Mouse (Mus musculus): ENCODE measurements at regions not wholly inside any gene's neighbourhood (a gene's known extent, or its start where the extent isn't known, plus 50 kb on each side); places are given as distances from the start of the nearest gene placed in this dataset.

DNA sequence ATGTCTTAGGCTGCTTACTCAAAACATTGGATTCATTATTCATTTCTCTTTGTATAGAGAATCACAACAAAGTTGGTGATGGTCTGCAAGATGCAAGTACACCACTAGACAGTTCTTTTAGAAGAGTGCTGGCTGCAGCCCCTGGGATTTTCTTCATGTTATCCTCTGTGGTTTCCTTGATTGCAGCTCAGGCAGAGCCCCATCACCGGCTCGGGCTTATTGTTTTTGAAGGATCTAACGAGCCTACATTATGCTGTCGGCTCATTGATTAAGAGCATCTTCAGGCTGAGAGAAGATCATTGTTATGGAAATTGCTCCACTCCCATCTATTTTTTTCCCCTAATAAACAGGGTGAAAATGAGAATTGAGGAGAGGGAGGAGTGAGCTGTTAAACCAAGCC lies 140.8 kb downstream of the Sec23ip start:
- no peak overlapping the region for H3K27ac ChIP-seq (ENCODE audit: low read depth)
- H3K36me3 ChIP-seq (replicated peaks; ENCODE audit: control insufficient read depth, insufficient read depth, low read length) = no peaks in the 10 kb centered on the region
- no peak for ATAC-seq (ENCODE audit: insufficient read depth, low read depth)
- TF ChIP-seq CTCF (IDR thresholded peaks at IDR 0.05; ENCODE audit: low read depth) (no peak), EP300 (IDR thresholded peaks at IDR 0.05; ENCODE audit: low read depth) (no peak)
- no peaks in the 10 kb centered on the region for H3K9me3 ChIP-seq (replicated peaks; ENCODE audit: control insufficient read depth, low read length)
- no peaks in the 10 kb centered on the region for H3K27me3 ChIP-seq (ENCODE audit: control insufficient read depth, insufficient read depth, low read length)
- no peak overlapping the region for H3K4me2 ChIP-seq (ENCODE audit: low read depth, low read length)
- no peaks in the 10 kb centered on the region for H3K4me1 ChIP-seq (ENCODE audit: control insufficient read depth, insufficient read depth)
- no peak for DNase-seq (ENCODE audit: low spot score)
- H3K9ac ChIP-seq (replicated peaks; ENCODE audit: low read depth, low read length) = no peak overlapping the region
- 80% methylated on average over 4 of the region's 4 CpGs for WGBS
- no peak overlapping the region for H3K4me3 ChIP-seq (ENCODE audit: low read depth, low read length)

DNA sequence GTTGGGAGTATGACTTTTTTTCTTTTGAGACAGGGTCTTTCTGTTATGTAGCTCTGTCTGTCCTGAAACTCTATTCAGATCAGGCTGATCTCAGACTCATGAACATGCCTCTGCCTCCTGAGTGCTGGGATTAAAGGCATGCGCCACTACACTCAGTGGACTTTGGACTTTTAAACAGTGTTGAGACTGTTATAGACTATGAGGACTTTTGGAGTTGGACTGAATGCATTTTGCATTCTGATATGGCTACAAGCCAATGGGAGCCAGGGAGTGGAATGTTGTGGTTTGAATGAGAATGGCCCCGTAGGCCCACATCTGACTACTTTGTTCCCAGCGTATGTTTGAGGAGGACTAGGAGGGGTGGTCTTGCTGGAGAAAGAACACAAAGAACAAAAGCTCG lies 165.4 kb downstream of the Sec23ip start:
- ATAC-seq (ENCODE audit: insufficient read depth, low read depth) = no peak
- DNase-seq (ENCODE audit: low spot score) = no peak
- Histone ChIP-seq H3K27me3 (ENCODE audit: control insufficient read depth, insufficient read depth, low read length) (no peaks in the 10 kb centered on the region), H3K36me3 (replicated peaks; ENCODE audit: control insufficient read depth, insufficient read depth, low read length) (no peaks in the 10 kb centered on the region), H3K9me3 (replicated peaks; ENCODE audit: control insufficient read depth, low read length) (0 out of 2 replicates have a peak, but pooled peaks cover 6% of the 10 kb centered on the region), H3K4me1 (ENCODE audit: control insufficient read depth, insufficient read depth) (no peaks in the 10 kb centered on the region), H3K4me2 (ENCODE audit: low read depth, low read length) (no peak overlapping the region), H3K4me3 (ENCODE audit: low read depth, low read length) (no peak overlapping the region), H3K27ac (ENCODE audit: low read depth) (no peak overlapping the region), H3K9ac (replicated peaks; ENCODE audit: low read depth, low read length) (no peak overlapping the region)
- WGBS = 79% methylated on average over 4 of the region's 4 CpGs
- TF ChIP-seq EP300 (IDR thresholded peaks at IDR 0.05; ENCODE audit: low read depth) (no peak), CTCF (IDR thresholded peaks at IDR 0.05; ENCODE audit: low read depth) (no peak)

DNA sequence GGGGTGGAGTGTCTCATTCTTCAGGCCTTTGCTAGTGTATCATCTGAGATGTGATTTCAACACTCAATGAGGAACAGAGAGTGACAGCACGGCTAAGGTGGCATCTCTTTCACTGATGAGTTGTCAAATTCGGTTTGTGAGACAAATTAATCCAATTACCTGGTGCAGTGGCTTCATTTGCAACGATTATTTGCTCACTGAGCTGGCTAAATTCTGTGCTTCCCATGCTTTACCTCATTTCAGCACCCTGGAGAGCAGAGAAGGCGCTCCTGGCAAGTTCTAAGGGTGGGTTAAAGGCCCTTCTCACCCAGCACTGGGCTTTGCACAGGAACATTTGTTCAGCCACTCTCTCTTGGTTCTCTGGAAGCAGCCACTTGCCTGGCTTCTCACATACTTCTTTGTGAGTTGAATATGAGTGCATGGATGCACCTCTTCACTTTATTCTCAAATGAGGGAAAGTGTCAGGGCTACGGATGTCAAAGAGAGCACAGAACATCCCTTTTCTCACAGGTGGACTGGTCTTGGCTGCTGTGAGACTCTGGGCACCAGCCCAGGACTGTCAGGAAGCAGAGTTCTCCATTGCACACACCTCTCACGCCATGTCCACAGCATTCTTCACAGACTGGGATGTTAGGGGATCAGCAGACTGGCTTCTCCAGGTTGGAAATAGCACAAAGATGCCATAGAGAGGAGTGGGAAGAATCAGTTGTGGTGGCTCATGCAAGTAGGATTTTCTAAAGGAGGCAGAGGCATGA lies 193.4 kb downstream of the Sec23ip start:
- ATAC-seq (ENCODE audit: insufficient read depth, low read depth) = no peak
- Histone ChIP-seq H3K27ac (ENCODE audit: low read depth) (no peak overlapping the region), H3K4me2 (ENCODE audit: low read depth, low read length) (no peak overlapping the region), H3K36me3 (replicated peaks; ENCODE audit: control insufficient read depth, insufficient read depth, low read length) (no peaks in the 10 kb centered on the region), H3K27me3 (ENCODE audit: control insufficient read depth, insufficient read depth, low read length) (no peaks in the 10 kb centered on the region), H3K4me1 (ENCODE audit: control insufficient read depth, insufficient read depth) (no peaks in the 10 kb centered on the region), H3K9me3 (replicated peaks; ENCODE audit: control insufficient read depth, low read length) (no peaks in the 10 kb centered on the region), H3K9ac (replicated peaks; ENCODE audit: low read depth, low read length) (no peak overlapping the region), H3K4me3 (ENCODE audit: low read depth, low read length) (no peak overlapping the region)
- peak; percentile 8 for DNase-seq (ENCODE audit: low spot score)
- WGBS = 25% methylated on average over 6 of the region's 6 CpGs
- no peak for TF ChIP-seq CTCF (IDR thresholded peaks at IDR 0.05; ENCODE audit: low read depth)
- no peak for TF ChIP-seq EP300 (IDR thresholded peaks at IDR 0.05; ENCODE audit: low read depth)

DNA sequence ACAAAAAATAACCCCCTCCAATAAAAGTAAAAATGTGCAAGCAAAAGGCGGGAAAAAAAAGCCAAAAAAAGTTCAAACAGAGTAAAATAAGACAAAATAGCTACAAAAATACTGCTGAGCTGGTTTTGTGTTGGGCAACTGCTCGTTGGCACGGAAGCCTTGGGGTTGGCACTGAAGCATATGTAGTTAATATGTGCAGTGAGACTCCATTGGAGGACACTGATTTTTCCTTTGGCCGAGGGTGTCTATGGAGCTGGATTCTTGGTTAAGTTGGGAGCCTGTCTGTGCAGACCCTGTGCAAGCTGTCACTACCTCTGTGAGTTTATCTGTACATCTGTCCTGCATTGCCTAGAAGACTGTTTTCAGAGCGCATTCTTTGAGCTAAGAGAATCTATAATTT lies 215.8 kb downstream of the Sec23ip start:
- Histone ChIP-seq H3K27me3 (ENCODE audit: control insufficient read depth, insufficient read depth, low read length) (no peaks in the 10 kb centered on the region), H3K9ac (replicated peaks; ENCODE audit: low read depth, low read length) (no peak overlapping the region), H3K4me2 (ENCODE audit: low read depth, low read length) (no peak overlapping the region), H3K36me3 (replicated peaks; ENCODE audit: control insufficient read depth, insufficient read depth, low read length) (no peaks in the 10 kb centered on the region), H3K4me1 (ENCODE audit: control insufficient read depth, insufficient read depth) (no peaks in the 10 kb centered on the region), H3K4me3 (ENCODE audit: low read depth, low read length) (no peak overlapping the region), H3K27ac (ENCODE audit: low read depth) (no peak overlapping the region), H3K9me3 (replicated peaks; ENCODE audit: control insufficient read depth, low read length) (no peaks in the 10 kb centered on the region)
- DNase-seq (ENCODE audit: low spot score) (no peak), ATAC-seq (ENCODE audit: insufficient read depth, low read depth) (no peak)
- WGBS = 67% methylated on average over 5 of the region's 5 CpGs
- TF ChIP-seq EP300 (IDR thresholded peaks at IDR 0.05; ENCODE audit: low read depth) (no peak), CTCF (IDR thresholded peaks at IDR 0.05; ENCODE audit: low read depth) (no peak)

DNA sequence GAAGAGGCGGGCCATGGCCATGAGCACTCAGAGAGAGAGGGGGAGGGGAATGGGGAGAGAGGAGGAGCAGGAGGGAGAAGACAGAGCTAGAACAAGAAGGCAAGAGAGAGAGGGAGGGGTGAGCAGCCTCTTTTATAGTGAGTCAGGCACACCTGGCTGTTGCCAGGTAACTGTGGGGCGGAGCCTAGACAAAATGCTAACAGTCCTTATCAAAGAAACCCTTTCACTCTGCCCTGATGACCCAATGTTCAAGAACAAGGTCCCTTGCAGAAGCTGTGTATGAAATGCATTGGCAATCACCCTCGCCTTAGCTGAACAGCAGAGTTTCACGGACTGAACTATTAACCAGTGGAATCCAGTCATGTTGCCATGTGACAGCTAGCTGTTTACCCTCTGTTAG lies 235.2 kb downstream of the Sec23ip start:
- Histone ChIP-seq H3K9me3 (replicated peaks; ENCODE audit: control insufficient read depth, low read length) (no peaks in the 10 kb centered on the region), H3K4me3 (ENCODE audit: low read depth, low read length) (no peak overlapping the region), H3K27me3 (ENCODE audit: control insufficient read depth, insufficient read depth, low read length) (no peaks in the 10 kb centered on the region), H3K36me3 (replicated peaks; ENCODE audit: control insufficient read depth, insufficient read depth, low read length) (no peaks in the 10 kb centered on the region), H3K27ac (ENCODE audit: low read depth) (no peak overlapping the region), H3K4me2 (ENCODE audit: low read depth, low read length) (no peak overlapping the region), H3K9ac (replicated peaks; ENCODE audit: low read depth, low read length) (no peak overlapping the region), H3K4me1 (ENCODE audit: control insufficient read depth, insufficient read depth) (no peaks in the 10 kb centered on the region)
- ATAC-seq (ENCODE audit: insufficient read depth, low read depth) (no peak), DNase-seq (ENCODE audit: low spot score) (no peak)
- no peak for TF ChIP-seq EP300 (IDR thresholded peaks at IDR 0.05; ENCODE audit: low read depth)
- no peak for TF ChIP-seq CTCF (IDR thresholded peaks at IDR 0.05; ENCODE audit: low read depth)
- WGBS = 73% methylated on average over 3 of the region's 4 CpGs

DNA sequence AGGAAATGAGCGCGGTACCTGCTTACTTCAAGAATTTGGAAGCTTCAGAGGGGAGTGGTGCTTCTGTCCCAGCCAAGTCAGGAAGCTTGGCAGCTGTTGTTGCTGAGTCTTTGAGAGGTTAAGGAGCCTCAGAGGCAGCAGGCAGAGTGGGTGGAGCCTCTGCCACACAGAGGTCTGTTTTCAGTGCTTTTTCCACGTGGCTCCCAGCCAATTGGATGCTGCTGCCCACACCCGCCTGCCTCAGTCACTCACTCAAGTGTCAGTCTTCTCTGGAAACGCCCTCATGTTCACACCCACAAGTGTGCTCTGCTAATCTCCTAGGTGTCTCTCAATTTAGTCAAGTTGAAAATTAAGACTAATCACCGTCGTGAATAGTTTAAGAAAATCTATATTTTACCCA lies 236.1 kb downstream of the Sec23ip start:
- no peak overlapping the region for H3K9ac ChIP-seq (replicated peaks; ENCODE audit: low read depth, low read length)
- no peak for TF ChIP-seq EP300 (IDR thresholded peaks at IDR 0.05; ENCODE audit: low read depth)
- TF ChIP-seq CTCF (IDR thresholded peaks at IDR 0.05; ENCODE audit: low read depth) = no peak
- H3K4me1 ChIP-seq (ENCODE audit: control insufficient read depth, insufficient read depth) = no peaks in the 10 kb centered on the region
- WGBS = 55% methylated on average over 7 of the region's 7 CpGs
- DNase-seq (ENCODE audit: low spot score) (no peak), ATAC-seq (ENCODE audit: insufficient read depth, low read depth) (no peak)
- H3K4me2 ChIP-seq (ENCODE audit: low read depth, low read length) = no peak overlapping the region
- H3K27ac ChIP-seq (ENCODE audit: low read depth) = no peak overlapping the region
- no peaks in the 10 kb centered on the region for H3K9me3 ChIP-seq (replicated peaks; ENCODE audit: control insufficient read depth, low read length)
- no peak overlapping the region for H3K4me3 ChIP-seq (ENCODE audit: low read depth, low read length)
- no peaks in the 10 kb centered on the region for H3K27me3 ChIP-seq (ENCODE audit: control insufficient read depth, insufficient read depth, low read length)
- no peaks in the 10 kb centered on the region for H3K36me3 ChIP-seq (replicated peaks; ENCODE audit: control insufficient read depth, insufficient read depth, low read length)
